Mouse (Mus musculus) heart, adult 9 months (tissue): ENCODE results near the gene Wfdc17.

Experiments
- DNase-seq, 2 experiments: peaks; one replicate each; pipeline ENCODE4 v3.0.0; 2022; ENCODE audit warnings: low spot score in 2 of 2

Gene Wfdc17

DNA sequence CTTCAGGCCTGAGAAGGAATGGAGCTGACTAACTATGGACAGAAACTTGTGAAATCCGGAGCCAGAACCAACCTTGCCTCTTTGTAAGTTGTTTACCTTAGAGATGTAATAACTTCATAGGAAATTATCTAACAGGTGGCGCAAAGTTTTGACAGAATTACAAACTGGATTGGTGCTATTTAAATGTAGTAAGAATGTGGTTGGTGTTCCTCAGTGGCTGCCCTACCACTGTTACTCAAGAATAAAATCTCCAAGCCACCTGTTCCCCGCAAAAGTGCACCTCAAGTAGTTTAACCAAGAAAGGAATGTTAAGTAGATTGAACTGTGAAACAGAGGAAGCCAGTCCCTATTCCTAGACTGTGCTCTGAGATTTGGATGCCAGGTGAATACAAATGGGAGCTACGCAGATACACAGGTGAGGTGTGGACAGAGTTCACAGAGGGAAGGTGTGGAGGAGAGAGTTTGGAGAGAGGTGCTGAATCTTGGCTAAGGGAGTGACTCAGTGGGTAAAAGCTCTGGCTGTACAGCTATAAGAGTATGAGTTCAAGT lies 36.7 kb downstream of the Wfdc17 start:
- no peak for DNase-seq

DNA sequence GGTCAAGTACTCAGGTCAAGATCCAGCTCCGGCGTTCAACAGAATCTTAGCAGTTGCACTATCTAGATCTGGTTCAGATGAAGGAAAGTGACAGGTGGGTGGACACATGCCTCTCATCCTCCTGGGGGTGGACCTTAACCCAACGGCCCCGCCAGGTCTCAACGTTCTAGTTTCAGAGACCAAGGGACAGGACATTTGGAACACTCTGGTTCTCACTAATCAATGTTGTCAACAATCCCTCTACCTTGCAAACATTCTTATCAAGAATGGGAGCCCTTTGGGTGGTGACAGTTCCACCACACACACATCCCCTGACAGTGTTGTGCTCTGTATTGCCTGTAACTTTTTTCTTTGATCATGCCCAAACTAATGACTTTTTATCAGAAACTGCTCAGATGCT lies 38.0 kb downstream of the Wfdc17 start:
- no peak for DNase-seq

DNA sequence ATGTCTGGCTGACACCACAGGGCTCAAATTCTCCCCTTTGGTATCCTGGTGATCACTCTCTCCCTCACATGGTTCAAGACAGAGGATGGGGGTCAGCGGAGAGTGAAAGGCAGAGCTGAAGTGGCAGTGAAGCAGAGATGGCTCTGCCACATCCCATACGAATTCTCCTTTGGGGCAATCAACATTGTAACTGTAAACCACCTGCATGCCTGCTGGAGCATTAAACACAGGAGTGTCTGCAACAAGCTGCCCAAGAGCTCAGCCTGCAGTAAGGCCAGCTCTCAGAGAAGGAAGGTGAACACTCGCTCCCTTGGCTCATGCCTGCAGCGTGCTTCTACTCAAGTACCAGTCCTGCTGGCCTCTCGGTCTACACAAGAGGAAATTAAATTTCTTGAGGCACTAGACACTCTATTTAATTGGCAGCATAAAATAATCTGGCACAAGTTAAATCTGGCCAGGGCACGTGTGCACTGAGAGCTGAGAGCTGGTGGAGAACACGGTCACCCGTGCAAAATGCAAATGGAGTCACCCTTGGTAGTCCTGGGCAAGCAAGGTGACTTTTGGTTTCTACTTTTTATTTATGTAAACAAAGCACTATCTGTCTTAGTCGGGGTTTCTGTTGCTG lies 39.1 kb downstream of the Wfdc17 start:
- no peak for DNase-seq

DNA sequence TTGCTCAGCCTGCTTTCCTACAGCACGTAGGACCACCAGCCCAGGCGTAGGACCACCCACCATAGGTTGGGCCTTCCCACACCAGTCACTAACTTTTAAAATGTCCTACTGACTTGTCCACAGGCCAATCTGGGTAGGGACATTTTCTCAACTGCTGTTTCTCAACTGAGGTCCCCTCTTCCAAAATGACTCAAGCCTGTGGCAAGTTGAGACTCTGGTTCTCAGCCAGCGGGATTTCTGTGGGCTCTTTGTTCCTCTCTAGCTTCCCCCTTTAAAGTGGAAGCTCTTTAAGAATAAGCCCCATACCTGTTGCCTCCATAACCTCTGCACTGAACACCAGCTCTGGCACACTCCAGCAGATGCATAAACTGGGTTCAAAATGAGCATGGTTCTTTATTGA lies 39.7 kb downstream of the Wfdc17 start:
- no peak for DNase-seq

DNA sequence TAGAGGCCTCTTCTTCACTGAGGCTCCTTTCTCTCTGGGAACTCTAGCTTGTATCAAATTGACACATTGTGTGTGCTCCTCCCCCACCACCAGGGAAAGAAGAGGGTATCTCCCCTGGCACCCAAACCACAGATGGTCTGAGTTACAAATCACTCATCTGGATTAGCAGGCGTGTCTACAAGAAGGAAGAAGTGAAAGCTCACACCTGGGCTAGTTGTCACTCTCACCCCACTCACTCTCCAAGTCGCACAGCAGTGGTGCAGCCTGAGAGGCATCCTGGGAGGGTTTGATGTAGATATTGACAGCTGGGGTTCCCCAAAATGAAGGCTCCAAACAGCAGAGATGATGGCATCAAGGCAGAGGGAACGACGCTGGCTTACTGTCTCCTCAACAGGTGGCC lies 42.4 kb downstream of the Wfdc17 start:
- peak in 1 of 2 experiments; percentile 11 for DNase-seq

DNA sequence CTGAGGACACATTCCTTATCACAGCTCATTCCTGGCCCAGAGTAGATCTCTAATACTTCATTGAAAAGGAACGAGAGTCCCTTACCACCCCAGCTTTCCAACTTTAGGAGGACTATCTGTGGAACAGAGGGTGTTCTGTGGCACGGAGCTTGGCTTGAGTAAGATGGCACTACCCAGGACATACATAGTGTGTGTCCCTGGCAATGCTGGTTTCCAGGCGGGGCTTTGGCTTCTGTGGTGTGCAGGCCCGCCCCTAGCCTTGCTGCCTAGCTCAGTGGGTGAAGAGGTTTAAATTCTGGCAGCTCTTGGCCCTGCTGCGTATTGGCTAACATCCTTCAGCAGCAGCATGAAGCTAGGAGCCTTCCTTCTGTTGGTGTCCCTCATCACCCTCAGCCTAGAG lies 42.9 kb downstream of the Wfdc17 start, which contains the start of gene Wfdc21:
Gene Wfdc21, plus strand, starts transcription at position 260 of the 400 bp plus-strand sequence.
- DNase-seq = no peak

DNA sequence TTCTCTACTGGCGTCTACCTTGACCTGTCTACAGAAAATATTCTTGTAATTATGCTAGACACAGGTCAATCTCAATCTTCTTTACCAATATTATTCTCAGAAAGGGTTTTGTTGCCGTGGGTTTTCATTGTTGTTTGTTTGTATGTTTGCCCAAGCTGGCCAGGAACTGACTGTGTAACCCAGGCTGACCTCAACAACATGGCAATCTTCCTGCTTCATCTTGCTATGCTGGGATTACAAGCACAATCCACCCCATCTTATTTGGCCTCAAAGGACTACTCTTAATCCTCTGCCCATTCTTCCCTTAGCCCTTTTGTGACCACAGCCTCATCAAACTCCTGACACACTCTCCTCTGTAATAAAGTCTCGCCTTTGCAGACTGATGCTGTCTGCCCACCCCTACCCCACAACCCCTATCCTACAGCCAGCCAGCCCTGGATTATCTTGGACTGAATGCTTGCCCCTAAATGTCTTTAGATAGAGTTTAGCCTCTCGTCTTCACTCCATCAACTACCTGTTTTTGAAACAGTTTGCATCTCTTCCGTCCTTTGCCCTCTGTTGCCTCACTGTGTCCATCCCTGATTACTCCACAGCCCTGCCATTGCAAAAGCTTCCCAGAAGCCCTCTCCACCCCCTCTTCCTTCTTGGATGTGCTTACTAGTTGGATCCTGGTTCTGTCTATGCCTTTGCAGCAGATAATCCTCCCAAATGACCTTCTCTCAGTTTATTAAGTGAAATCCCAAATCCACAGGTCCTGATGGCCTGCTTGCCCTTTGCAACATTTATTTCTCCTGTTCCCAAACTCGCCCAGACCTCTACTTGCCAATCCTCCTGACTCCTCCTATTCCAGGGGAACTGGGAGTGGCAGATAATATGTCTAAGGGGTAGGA lies 43.8 kb downstream of the Wfdc17 start:
- no peak for DNase-seq

DNA sequence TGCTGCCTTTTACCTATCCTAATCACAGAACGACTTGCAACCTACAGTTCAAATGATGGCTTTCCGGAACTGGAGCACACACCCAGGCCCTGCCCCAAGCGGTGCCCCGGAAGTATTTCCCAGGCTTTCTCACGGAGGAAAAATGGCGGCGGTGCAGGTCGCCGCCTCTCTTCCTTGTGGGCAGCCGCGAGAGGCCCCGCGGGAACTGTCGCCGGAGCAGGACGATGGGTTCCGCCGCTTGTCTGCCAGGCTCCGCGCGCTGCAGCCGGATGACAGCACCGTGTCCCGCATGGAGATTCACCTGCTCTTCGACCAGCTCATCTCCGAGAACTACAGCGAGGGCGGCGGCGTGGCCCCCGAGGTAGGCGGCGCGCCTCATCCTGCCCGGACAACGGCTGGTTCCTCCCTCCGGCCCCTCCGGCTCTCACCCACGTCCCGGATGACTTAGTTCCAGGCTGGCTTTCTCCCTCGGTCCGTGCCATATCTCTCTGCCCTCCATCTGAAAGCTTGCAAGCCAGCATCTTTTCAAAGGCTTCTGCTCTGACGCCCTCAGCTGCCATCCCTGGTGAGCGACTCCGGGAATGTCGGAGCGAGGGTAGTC lies 49.9 kb downstream of the Wfdc17 start, which contains the start of gene Heatr6:
Gene Heatr6, plus strand, starts transcription at position 116 of the 601 bp plus-strand sequence.
- DNase-seq = peak; percentile 84 to 89

DNA sequence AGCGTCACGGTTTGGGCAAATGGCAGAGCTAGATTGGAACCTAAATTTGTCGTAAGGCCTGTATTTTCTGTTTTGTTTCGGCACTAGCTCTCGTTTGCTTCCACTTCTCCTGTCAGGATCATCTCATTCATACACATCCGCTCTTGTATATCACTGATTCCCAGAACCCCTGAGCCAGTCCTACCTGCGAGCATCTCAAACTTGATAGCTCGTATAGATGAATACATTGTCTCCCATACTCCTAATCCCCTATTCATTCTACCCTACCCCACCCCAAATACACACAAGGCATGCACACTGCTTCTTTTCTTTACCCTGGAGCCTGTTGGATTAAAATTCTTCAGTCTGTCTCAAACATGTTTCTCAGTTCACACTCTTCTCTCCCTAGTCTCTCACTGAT lies 50.4 kb downstream of the Wfdc17 start:
- no peak for DNase-seq
